Mouse (Mus musculus) layer of hippocampus, adult 9-11 months (tissue): ENCODE results near the gene Ippk.

Experiments used
- DNase-seq: peaks from one replicate; pipeline ENCODE4 v3.0.0; 2022

Gene Ippk

DNA sequence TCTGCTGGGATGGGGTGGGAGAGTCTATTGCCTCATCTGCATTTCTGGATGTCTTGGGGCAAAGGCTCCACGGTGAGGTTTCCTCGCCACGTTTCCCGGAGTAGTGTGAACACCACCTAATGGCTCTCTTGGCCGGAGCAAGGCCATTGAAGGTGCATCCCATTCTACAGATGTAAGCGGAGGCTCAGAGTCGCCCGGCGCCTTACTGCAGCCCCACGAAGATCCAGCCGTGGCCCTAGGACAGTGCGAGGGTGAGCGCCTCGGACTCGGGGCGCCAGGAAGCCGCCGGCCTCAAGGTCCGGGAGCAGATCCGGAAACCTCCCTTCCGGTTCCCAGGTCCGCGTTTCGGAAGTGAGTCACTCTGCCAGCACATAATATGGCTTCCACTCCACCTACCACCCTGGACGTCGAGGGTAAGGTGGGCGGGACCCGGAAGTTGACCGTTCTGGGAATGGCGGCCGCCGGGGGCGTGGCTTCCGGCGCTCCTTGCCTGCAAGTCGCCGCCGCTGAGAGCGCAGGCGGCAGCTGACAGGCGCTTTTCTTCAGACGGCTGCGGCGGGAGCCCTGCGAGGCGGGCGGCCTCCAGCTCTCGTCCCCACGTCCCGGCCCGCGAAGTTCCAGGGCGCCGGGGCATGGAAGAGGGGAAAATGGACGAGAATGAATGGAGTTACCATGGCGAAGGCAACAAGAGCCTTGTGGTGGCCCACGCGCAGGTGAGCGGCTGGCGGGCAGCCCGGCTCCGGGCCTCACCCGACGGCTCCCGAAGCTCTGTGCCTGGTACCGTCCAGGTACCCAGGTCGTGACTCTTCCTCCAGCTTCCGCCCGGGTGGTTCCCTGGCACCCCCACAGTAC, at the start of gene Ippk:
Ippk (plus strand) TSS at position 496 of the 852 bp plus-strand sequence.
- DNase-seq, result peak; percentile 99

DNA sequence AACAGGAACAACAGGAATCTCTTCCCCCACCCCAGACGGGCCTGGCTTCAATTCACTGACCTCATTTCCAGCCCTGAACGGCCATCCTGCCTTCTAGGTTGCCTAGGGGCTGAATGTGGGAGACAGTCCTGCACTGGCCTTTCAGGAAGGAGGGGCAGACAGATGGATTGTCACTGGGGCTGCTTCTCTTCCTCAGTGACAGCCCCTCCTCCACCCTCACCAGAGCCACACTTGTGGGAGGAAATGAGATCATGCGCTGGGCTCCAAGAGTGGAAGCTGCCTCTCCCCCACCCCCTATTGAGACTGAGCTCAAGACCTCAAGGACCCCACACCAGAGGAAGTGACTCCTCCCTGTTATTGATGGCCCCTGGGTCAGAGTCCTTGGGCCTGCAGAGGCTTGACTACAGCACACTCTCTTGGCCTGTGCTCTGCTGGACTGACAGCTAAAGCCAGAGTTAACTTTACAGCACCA, 49.6 kb upstream of the Ippk start:
- peak; percentile 84 for DNase-seq

DNA sequence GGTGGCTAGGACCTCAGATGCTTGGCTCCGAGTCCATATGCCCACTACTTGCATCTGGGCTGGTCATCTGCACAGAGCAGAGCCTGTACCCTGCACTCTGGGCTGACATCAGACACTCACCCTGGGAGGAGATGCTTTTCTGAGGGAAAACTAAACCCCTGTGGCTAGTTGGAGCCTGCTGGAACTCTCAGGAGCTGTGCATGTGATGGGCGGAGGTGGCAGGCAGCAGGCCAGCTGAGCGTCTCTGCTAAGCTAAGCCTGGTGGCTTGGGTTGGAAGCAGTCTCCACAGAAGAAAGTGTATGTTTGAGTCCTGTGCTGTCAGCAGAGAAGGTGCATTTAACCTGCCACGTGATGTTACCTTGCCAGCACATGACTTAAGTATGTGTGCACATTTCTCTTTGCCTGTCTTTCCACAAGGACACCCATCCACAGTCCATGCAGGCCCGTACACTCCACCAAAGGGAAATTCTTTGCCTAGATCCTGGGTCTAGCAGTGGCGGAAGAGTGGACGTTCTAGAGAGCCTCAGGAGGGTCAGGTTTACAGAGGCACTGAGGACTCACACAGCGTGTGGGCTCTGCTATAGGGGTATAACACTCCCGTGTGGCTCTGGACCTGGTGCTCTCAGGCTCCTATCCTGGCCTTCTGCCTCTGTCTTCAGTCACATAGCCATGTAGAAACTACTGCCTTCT, 48.5 kb upstream of the Ippk start:
- DNase-seq, result no peak

DNA sequence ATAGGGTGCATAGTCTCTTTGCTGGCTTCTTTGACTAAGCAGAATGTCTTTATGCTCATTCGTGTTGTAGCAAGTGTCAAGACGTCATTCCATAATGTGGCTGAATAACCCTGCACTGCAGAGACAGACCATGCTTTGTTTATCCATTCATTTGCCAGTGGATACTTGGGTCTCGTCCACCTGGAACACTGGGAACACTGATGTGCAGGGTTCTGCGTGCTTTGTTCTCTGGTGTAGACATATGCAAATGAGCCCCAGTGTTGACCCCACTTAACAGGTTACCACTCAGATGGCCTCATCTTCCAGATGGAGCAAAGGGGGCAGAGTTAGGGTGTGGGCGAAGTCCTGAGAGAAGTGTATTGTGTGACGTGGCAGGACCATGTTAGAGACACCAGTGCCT, 46.7 kb upstream of the Ippk start:
- no peak for DNase-seq

DNA sequence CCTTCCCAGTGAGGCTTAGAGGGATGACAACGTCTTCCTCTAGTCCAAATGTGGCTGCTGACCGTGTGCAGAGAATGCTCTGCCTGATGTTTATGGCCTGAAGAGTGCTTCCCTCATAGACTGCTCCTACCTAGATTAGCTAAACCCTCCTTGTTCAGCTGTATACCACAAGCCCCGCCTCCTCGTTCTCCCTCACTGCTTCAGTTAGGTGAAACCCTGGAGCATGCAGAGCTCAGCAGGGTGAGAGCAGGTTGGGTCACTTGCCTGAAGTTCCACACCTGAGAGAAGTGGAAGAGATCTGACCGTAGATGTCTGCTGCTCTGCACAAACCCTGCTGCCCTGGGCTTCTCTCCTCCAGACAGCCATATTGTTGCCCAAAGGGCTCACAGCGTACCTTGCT, 46.3 kb upstream of the Ippk start:
- DNase-seq, result no peak

DNA sequence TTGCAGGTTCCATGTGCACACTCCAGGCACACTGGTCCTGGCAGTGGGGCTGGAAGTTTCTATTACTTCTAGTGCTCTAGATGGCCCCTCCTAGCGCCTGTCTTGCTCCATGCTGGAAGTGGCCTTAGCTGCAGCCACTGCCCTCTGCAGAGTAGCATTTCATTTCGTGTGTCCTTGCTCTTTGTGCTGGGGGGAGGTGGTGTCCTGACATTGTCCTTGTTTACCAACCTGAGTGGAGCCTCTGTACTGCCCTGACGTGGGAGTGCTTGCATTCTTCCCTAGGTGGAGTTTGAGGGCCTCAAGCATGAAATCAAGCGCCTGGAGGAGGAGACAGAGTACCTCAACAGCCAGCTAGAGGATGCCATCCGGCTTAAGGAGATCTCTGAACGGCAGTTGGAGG, 43.4 kb upstream of the Ippk start:
- no peak for DNase-seq

DNA sequence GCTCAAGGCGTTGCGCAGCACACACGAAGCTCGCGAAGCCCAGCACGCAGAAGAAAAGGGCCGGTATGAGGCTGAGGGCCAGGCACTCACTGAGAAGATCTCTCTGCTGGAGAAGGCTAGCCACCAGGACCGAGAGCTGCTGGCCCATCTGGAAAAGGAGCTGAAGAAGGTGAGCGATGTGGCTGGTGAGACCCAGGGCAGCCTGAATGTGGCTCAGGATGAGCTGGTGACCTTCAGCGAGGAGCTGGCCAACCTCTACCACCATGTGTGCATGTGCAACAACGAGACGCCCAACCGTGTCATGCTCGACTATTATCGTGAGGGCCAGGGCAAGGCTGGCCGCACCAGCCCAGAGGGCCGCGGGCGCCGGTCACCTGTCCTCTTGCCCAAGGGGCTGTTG, 41.7 kb upstream of the Ippk start:
- DNase-seq, result no peak

GRCm38 (mm10) chr13:49381230-49381629, 39.8 kb upstream of the Ippk start:
- DNase-seq, result peak; percentile 71

- no peak for DNase-seq
These were observed 38.1 kb upstream of the Ippk start for GRCm38 (mm10) chr13:49382997-49383396.

DNA sequence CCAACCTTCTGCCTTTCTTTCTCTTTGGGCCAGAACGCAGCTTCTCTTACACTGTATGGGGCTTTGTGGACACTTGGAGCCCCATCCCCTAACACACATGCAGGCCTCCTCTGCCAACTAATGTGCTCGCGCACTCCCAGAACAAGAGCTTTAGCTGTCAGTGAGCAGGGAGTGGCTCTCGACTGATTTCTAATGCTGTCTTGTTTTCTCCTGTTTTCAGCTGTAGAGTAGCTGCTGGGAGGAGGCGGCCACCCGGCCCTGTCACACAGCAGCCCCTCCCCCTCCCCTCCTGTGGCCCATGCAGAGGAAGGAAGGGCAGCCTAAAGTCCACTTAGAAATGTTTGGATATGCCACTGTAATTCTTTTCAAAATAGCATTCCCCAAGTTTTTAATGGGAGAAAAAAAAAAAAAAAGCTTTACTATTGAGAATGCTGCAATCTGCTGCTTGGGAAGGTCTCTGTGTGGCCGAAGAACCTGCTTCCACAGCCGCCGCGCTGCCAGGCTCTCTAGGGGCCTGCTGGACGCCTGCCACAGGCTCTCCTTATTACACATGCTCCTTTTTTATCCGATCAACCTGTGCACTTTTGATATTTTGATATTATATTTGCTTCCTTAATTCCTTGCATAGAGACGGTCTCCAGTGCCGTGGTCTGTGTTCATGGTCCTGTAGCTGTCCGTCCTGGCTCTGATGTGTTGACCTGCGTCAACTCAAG, 36.1 kb upstream of the Ippk start:
- DNase-seq, result peak; percentile 47

GRCm38 (mm10) chr13:49391374-49391773, 29.7 kb upstream of the Ippk start:
- no peak for DNase-seq

DNA sequence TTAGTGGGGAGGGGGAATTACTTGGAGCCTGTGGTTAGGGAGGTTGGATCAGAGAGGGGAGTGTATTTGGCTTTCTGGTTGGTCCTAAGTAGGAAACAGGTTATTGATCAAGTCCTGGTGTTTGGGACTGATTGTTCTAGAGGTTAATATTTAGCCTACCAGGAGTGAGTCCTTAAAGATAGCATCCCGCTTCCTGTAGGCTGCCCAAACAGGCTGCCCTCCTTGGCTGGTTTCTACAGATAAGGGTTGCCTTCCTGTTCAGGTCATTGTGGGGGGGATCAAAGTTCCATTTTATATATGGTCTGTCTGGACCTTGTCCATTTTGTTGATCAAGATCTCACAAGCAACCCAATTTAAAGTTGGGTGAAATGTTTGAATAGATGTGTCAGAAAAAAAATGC, 27.5 kb upstream of the Ippk start:
- no peak for DNase-seq

- no peak for DNase-seq
These were observed 26.1 kb upstream of the Ippk start for GRCm38 (mm10) chr13:49394886-49395447.

GRCm38 (mm10) chr13:49396798-49397197, 24.3 kb upstream of the Ippk start:
- DNase-seq, result no peak

- DNase-seq, result no peak
These were observed 22.9 kb upstream of the Ippk start for GRCm38 (mm10) chr13:49398191-49398590.

GRCm38 (mm10) chr13:49400139-49400538, 20.9 kb upstream of the Ippk start:
- no peak for DNase-seq

DNA sequence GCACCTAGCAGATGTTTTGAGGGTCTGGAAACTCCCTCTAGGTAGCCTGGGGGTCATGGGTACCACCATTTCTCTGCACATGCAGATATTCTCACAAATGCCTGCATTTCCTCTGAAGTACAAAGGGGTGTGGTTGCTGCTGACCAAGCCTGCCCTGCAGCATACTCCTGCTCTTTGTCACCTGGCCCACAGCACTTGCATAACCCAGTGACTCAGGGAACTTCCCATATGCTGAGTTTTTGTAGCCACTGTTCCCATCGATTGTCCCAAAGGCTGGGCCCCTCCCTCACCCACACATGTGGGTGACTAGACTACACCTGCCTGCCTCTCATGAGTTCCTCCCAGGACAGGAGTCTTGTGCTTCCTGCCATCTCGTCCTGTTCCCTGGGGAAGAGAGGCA, 18.4 kb upstream of the Ippk start:
- DNase-seq, result no peak

- DNase-seq, result no peak
These were observed 13.3 kb upstream of the Ippk start for GRCm38 (mm10) chr13:49407795-49408194.

- DNase-seq, result no peak
These were observed 513 bp downstream of the Ippk start for GRCm38 (mm10) chr13:49421606-49421917.

GRCm38 (mm10) chr13:49421959-49422358, 910 bp downstream of the Ippk start:
- no peak for DNase-seq

DNA sequence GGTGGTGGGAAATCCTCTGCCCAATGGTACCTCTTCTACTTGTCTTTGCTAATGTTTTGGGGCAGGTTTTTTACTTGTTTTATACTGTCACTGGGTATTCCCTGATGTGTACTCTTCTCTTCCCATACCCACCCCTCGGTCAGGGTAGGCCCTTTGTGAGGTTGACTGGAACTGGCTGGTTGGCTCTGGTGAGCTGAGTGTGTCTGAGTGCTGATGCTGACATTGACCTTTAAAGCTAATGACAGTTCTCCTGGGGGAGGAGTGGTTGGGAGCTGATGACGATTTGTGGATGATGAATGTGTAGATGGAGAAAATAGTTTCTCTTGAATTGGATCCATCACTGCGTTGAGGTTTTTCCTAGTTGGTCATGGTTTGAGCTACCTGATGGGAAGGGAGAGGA, 5.7 kb downstream of the Ippk start:
- no peak for DNase-seq

DNA sequence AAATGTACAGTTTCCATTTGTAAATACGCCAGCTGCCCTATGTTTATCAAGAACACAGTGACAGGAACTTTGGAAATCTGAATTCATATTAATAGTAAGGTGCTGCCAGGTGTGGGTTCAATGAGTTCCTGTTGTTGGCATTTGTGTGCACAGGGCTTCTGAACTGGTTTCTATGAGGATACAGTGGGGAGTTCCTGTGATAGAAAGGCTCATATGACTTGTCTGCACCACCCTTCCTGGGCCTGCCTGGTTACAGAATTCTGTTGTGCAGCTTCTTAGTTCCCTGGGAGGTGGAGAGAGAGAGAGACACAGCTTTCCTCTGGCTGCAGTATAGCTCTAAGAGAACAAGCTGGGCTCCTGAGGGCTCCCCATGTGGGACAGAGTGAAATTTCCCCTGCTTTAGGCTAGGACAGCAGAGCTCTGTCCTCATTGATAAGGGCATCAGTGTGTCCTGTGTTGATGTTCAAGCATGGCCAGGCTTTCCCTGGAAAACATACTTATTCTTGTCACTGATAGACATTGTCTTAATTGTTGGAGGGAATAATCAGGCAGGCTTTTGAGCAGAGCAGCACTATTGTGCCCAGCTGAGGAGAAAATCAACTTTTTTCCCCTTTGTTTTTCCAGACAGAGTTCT, 7.1 kb downstream of the Ippk start:
- no peak for DNase-seq

GRCm38 (mm10) chr13:49430529-49430928, 9.5 kb downstream of the Ippk start:
- DNase-seq, result no peak
